Mouse (Mus musculus): ENCODE measurements around the gene Grik1.
A peak's percentile ranks its signal among the peaks of the same experiment; 100 is the strongest.

Gene Grik1

GRCm38 (mm10) chr16:87956178-87956577 lies 333.9 kb downstream of the Grik1 start:
- DNase-seq: no peak

- DNase-seq: no peak
Observed at GRCm38 (mm10) chr16:87954715-87955441, 335.2 kb downstream of the Grik1 start.

GRCm38 (mm10) chr16:87953176-87953575 lies 336.9 kb downstream of the Grik1 start:
- no peak for DNase-seq

- DNase-seq: peak; percentile 9
Observed at GRCm38 (mm10) chr16:87949881-87950280, 340.2 kb downstream of the Grik1 start.

GRCm38 (mm10) chr16:87948122-87948521 lies 341.9 kb downstream of the Grik1 start:
- DNase-seq: no peak

GRCm38 (mm10) chr16:87944318-87944717 lies 345.7 kb downstream of the Grik1 start:
- DNase-seq: no peak

- DNase-seq: no peak
Observed at GRCm38 (mm10) chr16:87942103-87942865, 347.8 kb downstream of the Grik1 start.

GRCm38 (mm10) chr16:87934685-87935084 lies 355.4 kb downstream of the Grik1 start:
- DNase-seq: no peak

- DNase-seq: no peak
Observed at GRCm38 (mm10) chr16:87931358-87931757, 358.7 kb downstream of the Grik1 start.

GRCm38 (mm10) chr16:87930519-87930918 lies 359.5 kb downstream of the Grik1 start:
- no peak for DNase-seq

- no peak for DNase-seq
Observed at GRCm38 (mm10) chr16:87928671-87929070, 361.4 kb downstream of the Grik1 start.

- no peak for DNase-seq
Observed at GRCm38 (mm10) chr16:87917897-87918296, 372.2 kb downstream of the Grik1 start.

GRCm38 (mm10) chr16:87917157-87917546 lies 372.9 kb downstream of the Grik1 start:
- no peak for DNase-seq

- DNase-seq: no peak
Observed at GRCm38 (mm10) chr16:87916209-87917156, 373.6 kb downstream of the Grik1 start.

- DNase-seq: no peak
Observed at GRCm38 (mm10) chr16:87915156-87915555, 374.9 kb downstream of the Grik1 start.

- DNase-seq: no peak
Observed at GRCm38 (mm10) chr16:87913781-87914180, 376.3 kb downstream of the Grik1 start.

GRCm38 (mm10) chr16:87911201-87911600 lies 378.9 kb downstream of the Grik1 start:
- no peak for DNase-seq

- no peak for DNase-seq
Observed at GRCm38 (mm10) chr16:87902049-87902448, 388.0 kb downstream of the Grik1 start.

- DNase-seq: no peak
Observed at GRCm38 (mm10) chr16:87901189-87901588, 388.9 kb downstream of the Grik1 start.

GRCm38 (mm10) chr16:87875927-87876326 lies 414.1 kb downstream of the Grik1 start:
- no peak for DNase-seq

- DNase-seq: no peak
Observed at GRCm38 (mm10) chr16:87864526-87864925, 425.5 kb downstream of the Grik1 start.

- DNase-seq: no peak
Observed at GRCm38 (mm10) chr16:87861722-87862121, 428.3 kb downstream of the Grik1 start.

- DNase-seq: no peak
Observed at GRCm38 (mm10) chr16:87853451-87854085, 436.5 kb downstream of the Grik1 start.
